8 mouse cellular contexts compared by ENCODE assay signal in genomic region chr2:143838698-143839097, GRCm38 (mm10). TPM values are rescaled to one million over a fixed set of nuclear protein-coding genes. Genes with fewer than 3 reads are reported as not detected.
DNase-seq lines count a peak whose midpoint lies in the region; ATAC-seq lines count a peak whose summit lies in the region.

No protein-coding gene starts in this region.

- H3K9ac ChIP-seq in heart, embryonic 11.5 days (ENCODE audit: low read depth, low read length), result no peak overlapping the region

- no peak for DNase-seq in heart, adult 8-10 months (ENCODE audit: low spot score)
- DNase-seq in lung, postnatal 4 days, result peak; percentile 73 to 84
- no peak for DNase-seq in layer of hippocampus, postnatal 10 days (ENCODE audit: low spot score in 2 of 2)
- no peak for DNase-seq in thymus, postnatal 10 days (ENCODE audit: low spot score in 2 of 2)
- DNase-seq in frontal cortex, postnatal 10 days (ENCODE audit: low spot score in 2 of 2), result no peak

- WGBS in heart, embryonic 11.5 days (ENCODE audit: insufficient replicate concordance), result 48% methylated on average over 5 of the region's 5 CpGs

- peaks cover 4% of the 10 kb centered on the region; the same call in 1 of the 2 replicates for H3K4me1 ChIP-seq in heart, embryonic 11.5 days (ENCODE audit: control insufficient read depth, insufficient read depth, low read length)

- no peak overlapping the region for H3K4me3 ChIP-seq in heart, embryonic 11.5 days (ENCODE audit: low read depth, low read length)

- no peaks in the 10 kb centered on the region for H3K9me3 ChIP-seq in heart, embryonic 11.5 days (replicated peaks; ENCODE audit: control insufficient read depth, low read length)

- no peak overlapping the region for H3K4me2 ChIP-seq in heart, embryonic 11.5 days

- H3K27ac ChIP-seq in heart, embryonic 11.5 days (ENCODE audit: low read depth, low read length), result no peak overlapping the region

- H3K27me3 ChIP-seq in heart, embryonic 11.5 days (ENCODE audit: control insufficient read depth, insufficient read depth, low read length), result no peaks in the 10 kb centered on the region

- 0 out of 2 replicates have a peak, but pooled peaks have one; percentile 47 for ATAC-seq in heart, embryonic 11.5 days (replicated peaks; ENCODE audit: insufficient number of reproducible peaks, low FRiP score, low TSS enrichment)
- peak; percentile 53 for ATAC-seq in CD4-positive, CD25-positive, alpha-beta regulatory T cell, adult 4 months
- peak; percentile 61 to 74 for ATAC-seq in hematopoietic stem cell, adult 5-6 weeks (replicated peaks in 1 of 2; ENCODE audit: insufficient read depth in 1 of 2, low FRiP score in 2 of 2, low TSS enrichment in 1 of 2, low read depth in 1 of 2, poor library complexity in 2 of 2, severe bottlenecking in 2 of 2)

- no peaks in the 10 kb centered on the region for H3K36me3 ChIP-seq in heart, embryonic 11.5 days (ENCODE audit: control insufficient read depth, insufficient read depth, low read length)

RNA-seq across cellular contexts. Expression of gene Bfsp1, which starts 24.3 kb away (rescaled TPM):
- polyA plus RNA-seq in heart, embryonic 11.5 days (2014; fragmentation: Nextera tagmentation; extraction: Ambion mirVana), result 1.5 and 1.9 TPM in 2 replicates
- under 1 TPM in 3 of 4 experiments, not detected in 1; 0.16 to 0.47 (median 0.17) TPM for total RNA-seq in heart, adult 8-10 months (2022)
- polyA plus RNA-seq in CD4-positive, CD25-positive, alpha-beta regulatory T cell, adult 4 months (2017; shearing (Covaris generic)), result not detected
- total RNA-seq in hematopoietic stem cell, adult 5-6 weeks (2017), result 0.75 TPM in 1 of 2 replicates, not detected in the other
- total RNA-seq in layer of hippocampus, postnatal 10 days (2021), result 1 to 10 TPM; 5.0 TPM

Comparison
In these comparisons a context has a peak if more than half of its experiments do, and no peak if none do; other contexts are left out.
1. DNase-seq: peak in lung, postnatal 4 days (2 of 2); none in heart, adult 8-10 months (single experiment), layer of hippocampus, postnatal 10 days (0 of 2), thymus, postnatal 10 days (0 of 2) and frontal cortex, postnatal 10 days (0 of 2).
2. Peak in every context shown above with its lines, with median percentiles within 50 percentile points of each other: ATAC-seq.